Mouse (Mus musculus): ENCODE measurements at regions not wholly inside any gene's neighbourhood (a gene's known extent, or its start where the extent isn't known, plus 50 kb on each side); places are given as distances from the start of the nearest gene placed in this dataset.

- peak; percentile 3 for DNase-seq (ENCODE audit: low spot score)
Observed at GRCm38 (mm10) chrX:85481326-85481725, 92.5 kb upstream of the Tab3 start.

- no peak for DNase-seq (ENCODE audit: low spot score)
Observed at GRCm38 (mm10) chrX:85496943-85497342, 76.9 kb upstream of the Tab3 start.

Data from thymus, postnatal 0 days (tissue).